Mouse (Mus musculus) forebrain, embryonic 16.5 days (tissue): ENCODE data around the gene Hip1. TPM values are rescaled to one million over a fixed set of nuclear protein-coding genes. Genes with fewer than 3 reads are reported as not detected.

Experiments
- ATAC-seq: fragments of 200-750 bp; cut with Nextera tagmentation; 2 replicates; pipeline ENCODE4 v1.8.0; 2017; ENCODE audit warnings: mild to moderate bottlenecking, moderate library complexity
- H3K27ac ChIP-seq: fragments of 300-500 bp; sonication (generic); 2 replicates; pipeline ENCODE4 v1.5.1; 2014; ENCODE audit warnings: low read length, control low read depth
- H3K27me3 ChIP-seq: fragments of 300-500 bp; sonication (generic); replicated peaks from 2 replicates; pipeline ENCODE4 v1.6.1; 2014; ENCODE audit warnings: low read length; ENCODE audit not compliant: control insufficient read depth, insufficient read depth
- H3K36me3 ChIP-seq: fragments of 300-500 bp; sonication (generic); 2 replicates; pipeline ENCODE4 v1.6.1; 2014; ENCODE audit not compliant: control insufficient read depth, insufficient read depth
- H3K4me1 ChIP-seq: fragments of 300-500 bp; sonication (generic); replicated peaks from 2 replicates; pipeline ENCODE4 v1.6.1; 2014; ENCODE audit warnings: low read length; ENCODE audit not compliant: control insufficient read depth, insufficient read depth
- H3K4me2 ChIP-seq: fragments of 300-500 bp; sonication (generic); 2 replicates; pipeline ENCODE4 v1.6.1; 2014; ENCODE audit warnings: mild to moderate bottlenecking, low read length, control low read depth
- H3K4me3 ChIP-seq: fragments of 300-500 bp; sonication (generic); replicated peaks from 2 replicates; pipeline ENCODE4 v1.5.1; 2014; ENCODE audit warnings: mild to moderate bottlenecking, low read length, control low read depth
- H3K9ac ChIP-seq: fragments of 300-500 bp; sonication (generic); replicated peaks from 2 replicates; pipeline ENCODE4 v1.6.1; 2014; ENCODE audit warnings: low read depth, low read length, control low read depth
- H3K9me3 ChIP-seq: fragments of 300-500 bp; sonication (generic); 2 replicates; pipeline ENCODE4 v1.6.1; 2016; ENCODE audit warnings: low read length; ENCODE audit not compliant: control insufficient read depth
- whole genome bisulfite sequencing: fragments of 180-500 bp; shearing (Covaris S2); extraction: QIAGEN DNeasy Blood & Tissue Kit; methylation state at CpG from one replicate; pipeline ENCODE4 v1.1.7; 2014; 5-methylcytosine and 5-hydroxymethylcytosine counted together
- polyA plus RNA-seq: library from polyadenylated mRNA; unstranded; fragments of >200 nt; fragmentation: Nextera tagmentation; extraction: Ambion mirVana; gene quantifications from 2 replicates; pipeline ENCODE4 v1.2.1, GENCODE M21; 2015

The Hip1 gene
- polyA plus RNA-seq, 1 experiment from 2014 or later: 32.5 TPM

DNA sequence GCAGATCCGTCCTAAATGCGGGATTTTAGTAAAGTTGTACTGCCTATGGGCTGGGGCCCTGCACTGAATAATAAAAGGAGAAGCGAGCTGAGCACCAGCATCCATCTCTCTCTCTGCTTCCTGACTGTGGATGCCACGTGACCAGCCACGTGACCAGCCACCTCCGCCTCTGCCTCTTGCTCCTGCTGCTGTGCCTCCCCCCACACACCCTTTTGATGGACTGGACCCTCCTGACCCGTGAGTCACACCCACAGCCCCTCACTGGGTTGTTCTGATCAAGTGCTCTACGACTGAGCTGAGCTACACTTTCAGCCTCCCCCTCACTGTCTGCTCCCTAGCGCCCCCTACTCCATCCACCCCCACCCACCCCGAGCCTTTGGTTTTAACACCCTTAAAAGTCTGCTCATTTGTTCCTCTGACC is 7.1 kb downstream of the Hip1 start:
- Histone ChIP-seq H3K4me1 (no peaks in the 10 kb centered on the region), H3K9ac (no peak overlapping the region), H3K36me3 (no peaks in the 10 kb centered on the region), H3K4me3 (no peak overlapping the region), H3K27me3 (no peaks in the 10 kb centered on the region), H3K4me2 (no peak overlapping the region), H3K9me3 (no peaks in the 10 kb centered on the region), H3K27ac (no peak overlapping the region)
- WGBS: 79% methylated on average over 10 of the region's 10 CpGs
- no peak for ATAC-seq

DNA sequence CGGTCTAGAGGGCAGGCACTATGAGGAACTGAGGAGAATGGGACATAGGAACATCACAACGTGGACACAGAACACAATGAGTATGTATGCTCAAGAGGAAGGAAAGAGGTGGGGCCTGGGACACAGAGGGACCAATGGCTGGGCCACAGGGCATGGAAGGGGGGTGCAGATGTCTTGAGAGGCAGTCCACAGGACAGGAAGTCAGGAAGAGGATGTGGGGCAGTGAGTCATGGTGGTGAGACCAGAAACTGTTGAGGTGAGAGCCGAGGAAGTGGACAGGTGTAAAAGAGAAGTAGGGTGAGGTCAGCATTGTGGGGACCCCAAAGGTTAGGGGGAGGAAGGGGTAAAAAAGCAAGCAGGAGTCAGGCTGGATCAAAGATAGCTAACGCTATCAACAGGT is 7.6 kb downstream of the Hip1 start:
- Histone ChIP-seq H3K9ac (no peak overlapping the region), H3K4me1 (no peaks in the 10 kb centered on the region), H3K27ac (no peak overlapping the region), H3K4me3 (no peak overlapping the region), H3K4me2 (no peak overlapping the region), H3K36me3 (no peaks in the 10 kb centered on the region), H3K9me3 (no peaks in the 10 kb centered on the region), H3K27me3 (no peaks in the 10 kb centered on the region)
- no peak for ATAC-seq
- 82% methylated on average over 4 of the region's 4 CpGs for WGBS

- no peak for ATAC-seq
- no peak overlapping the region for H3K9ac ChIP-seq
- H3K36me3 ChIP-seq: no peaks in the 10 kb centered on the region
- no peaks in the 10 kb centered on the region for H3K9me3 ChIP-seq
- no peak overlapping the region for H3K4me3 ChIP-seq
- H3K4me2 ChIP-seq: no peak overlapping the region
- H3K27me3 ChIP-seq: no peaks in the 10 kb centered on the region
- H3K4me1 ChIP-seq: no peaks in the 10 kb centered on the region
- no peak overlapping the region for H3K27ac ChIP-seq
These were observed 9.1 kb downstream of the Hip1 start for GRCm38 (mm10) chr5:135535867-135536266.

GRCm38 (mm10) chr5:135533431-135533830 is 11.5 kb downstream of the Hip1 start:
- Histone ChIP-seq H3K36me3 (no peaks in the 10 kb centered on the region), H3K4me3 (no peak overlapping the region), H3K27ac (no peak overlapping the region), H3K9me3 (no peaks in the 10 kb centered on the region), H3K4me2 (no peak overlapping the region), H3K9ac (no peak overlapping the region), H3K27me3 (no peaks in the 10 kb centered on the region), H3K4me1 (no peaks in the 10 kb centered on the region)
- ATAC-seq: no peak
- 79% methylated on average over 10 of the region's 10 CpGs for WGBS

GRCm38 (mm10) chr5:135531306-135531845 is 13.5 kb downstream of the Hip1 start:
- H3K4me1 ChIP-seq: no peaks in the 10 kb centered on the region
- H3K9me3 ChIP-seq: no peaks in the 10 kb centered on the region
- no peak overlapping the region for H3K27ac ChIP-seq
- H3K27me3 ChIP-seq: no peaks in the 10 kb centered on the region
- H3K4me2 ChIP-seq: no peak overlapping the region
- H3K4me3 ChIP-seq: no peak overlapping the region
- 83% methylated on average over 11 of the region's 11 CpGs for WGBS
- no peak overlapping the region for H3K9ac ChIP-seq
- no peaks in the 10 kb centered on the region for H3K36me3 ChIP-seq
- ATAC-seq: no peak

GRCm38 (mm10) chr5:135529964-135530363 is 15.0 kb downstream of the Hip1 start:
- no peaks in the 10 kb centered on the region for H3K36me3 ChIP-seq
- no peak for ATAC-seq
- H3K27ac ChIP-seq: no peak overlapping the region
- no peaks in the 10 kb centered on the region for H3K27me3 ChIP-seq
- H3K9ac ChIP-seq: no peak overlapping the region
- no peaks in the 10 kb centered on the region for H3K9me3 ChIP-seq
- 90% methylated on average over 2 of the region's 2 CpGs for WGBS
- no peak overlapping the region for H3K4me2 ChIP-seq
- no peak overlapping the region for H3K4me3 ChIP-seq
- no peaks in the 10 kb centered on the region for H3K4me1 ChIP-seq

DNA sequence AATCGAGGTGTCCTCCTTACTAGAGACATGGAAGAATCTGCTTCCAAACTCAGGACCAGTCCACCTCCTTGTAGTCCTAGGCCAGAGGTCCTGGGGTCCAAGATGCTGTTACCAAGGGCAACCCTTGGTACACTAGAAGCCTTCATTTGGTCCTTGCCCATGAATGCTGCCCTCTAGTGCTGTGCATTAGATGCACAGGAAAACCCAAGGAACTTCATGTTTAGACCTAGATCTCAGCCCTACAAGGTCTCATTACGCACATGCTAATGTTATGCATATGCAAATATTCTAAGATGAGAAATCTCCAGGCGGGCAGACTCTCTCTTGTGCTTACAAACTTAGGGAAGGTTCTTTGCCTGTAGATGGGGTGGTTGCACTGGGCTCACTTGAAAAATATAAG is 15.6 kb downstream of the Hip1 start:
- H3K4me2 ChIP-seq: no peak overlapping the region
- no peak for ATAC-seq
- H3K9ac ChIP-seq: no peak overlapping the region
- H3K4me3 ChIP-seq: no peak overlapping the region
- WGBS: 69% methylated on average over 3 of the region's 3 CpGs
- peaks cover 3% of the 10 kb centered on the region; the same call in 1 of the 2 replicates for H3K4me1 ChIP-seq
- no peaks in the 10 kb centered on the region for H3K36me3 ChIP-seq
- H3K27ac ChIP-seq: no peak overlapping the region
- H3K9me3 ChIP-seq: no peaks in the 10 kb centered on the region
- H3K27me3 ChIP-seq: no peaks in the 10 kb centered on the region

GRCm38 (mm10) chr5:135527986-135528385 is 16.9 kb downstream of the Hip1 start:
- ATAC-seq: no peak
- Histone ChIP-seq H3K36me3 (no peaks in the 10 kb centered on the region), H3K9me3 (no peaks in the 10 kb centered on the region), H3K27ac (no peak overlapping the region), H3K4me2 (no peak overlapping the region), H3K27me3 (no peaks in the 10 kb centered on the region), H3K4me3 (no peak overlapping the region), H3K9ac (no peak overlapping the region), H3K4me1 (peaks cover 4% of the 10 kb centered on the region; the same call in 1 of the 2 replicates)
- 52% methylated on average over 7 of the region's 7 CpGs for WGBS

DNA sequence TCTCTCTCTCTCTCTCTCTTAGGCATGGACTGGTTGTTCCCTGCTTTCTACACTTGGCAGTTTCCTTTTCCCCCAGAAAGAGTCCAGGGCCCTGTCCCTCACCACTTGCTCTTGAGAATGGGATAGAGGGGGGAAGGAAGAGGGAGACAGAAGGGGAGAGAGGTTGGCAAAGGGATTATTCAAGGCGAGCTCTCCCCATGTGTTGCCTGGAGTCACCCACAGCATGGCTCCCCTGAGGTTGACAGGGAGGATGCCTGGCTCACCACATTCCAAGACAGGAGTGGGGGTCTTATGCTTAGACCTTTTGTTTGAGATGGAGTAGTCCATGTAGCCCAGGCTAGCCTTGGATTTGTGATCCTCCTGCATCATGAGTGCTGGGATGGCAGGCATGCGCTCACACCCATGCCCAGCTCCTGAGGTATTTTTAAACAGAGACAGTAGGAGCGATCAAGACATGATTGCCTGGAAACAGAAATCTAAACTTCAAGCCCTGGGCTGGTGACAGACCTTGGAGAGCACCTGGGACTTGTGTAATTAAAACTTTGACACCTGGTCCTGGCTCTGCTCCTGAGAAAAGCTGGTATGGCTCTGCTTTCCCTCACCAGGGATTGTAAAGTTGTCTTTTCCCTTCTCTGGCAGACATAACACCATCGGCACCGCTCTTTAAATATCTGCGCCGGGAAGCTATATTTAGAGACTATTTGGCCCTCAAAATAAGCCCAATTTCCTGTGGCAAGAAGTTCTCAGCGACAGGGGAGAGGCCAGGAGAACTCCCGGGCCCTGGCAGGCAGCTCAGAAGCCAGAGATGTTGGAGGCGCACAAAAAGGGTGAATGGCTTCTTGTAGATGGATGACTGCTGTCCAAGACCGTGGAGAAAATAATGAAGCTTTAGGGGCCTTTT is 20.0 kb downstream of the Hip1 start:
- 80% methylated on average over 11 of the region's 11 CpGs for WGBS
- H3K4me3 ChIP-seq: no peak overlapping the region
- H3K27me3 ChIP-seq: no peaks in the 10 kb centered on the region
- H3K36me3 ChIP-seq: no peaks in the 10 kb centered on the region
- peaks cover 4% of the 10 kb centered on the region; the same call in 1 of the 2 replicates for H3K4me1 ChIP-seq
- no peak overlapping the region for H3K4me2 ChIP-seq
- no peak for ATAC-seq
- H3K9ac ChIP-seq: no peak overlapping the region
- H3K9me3 ChIP-seq: no peaks in the 10 kb centered on the region
- no peak overlapping the region for H3K27ac ChIP-seq
